9 mouse cellular contexts compared by ENCODE assay signal in genomic region chr7:141469901-141470636, GRCm38 (mm10). TPM values are rescaled to one million over a fixed set of nuclear protein-coding genes. Genes with fewer than 3 reads are reported as not detected.
DNase-seq lines count a peak whose midpoint lies in the region; ATAC-seq and TF ChIP-seq lines count a peak whose summit lies in the region.
"Had no signal": no experiment of that assay in that cellular context is flagged by ENCODE, and none has a peak within 500 bp of the region (broad histone marks: within the 10 kb centered on the region; RNA-seq: fewer than 3 reads in every experiment).

No protein-coding gene starts in this region.

- H3K9me3 ChIP-seq in hindbrain, embryonic 14.5 days (ENCODE audit: control insufficient read depth, low read length): no peaks in the 10 kb centered on the region
- H3K9me3 ChIP-seq in neural tube, embryonic 13.5 days: no peaks in the 10 kb centered on the region
- H3K9me3 ChIP-seq: limb, embryonic 15.5 days had no signal

- H3K4me3 ChIP-seq in gastrocnemius, adult 2 months: peak overlapping the region; percentile 87
- no peak overlapping the region for H3K4me3 ChIP-seq in hindbrain, embryonic 14.5 days (replicated peaks; ENCODE audit: low read length)
- 0 out of 2 replicates have a peak overlapping the region, but pooled peaks have one; percentile 61 for H3K4me3 ChIP-seq in neural tube, embryonic 13.5 days

- H3K4me1 ChIP-seq in hindbrain, embryonic 14.5 days (replicated peaks; ENCODE audit: control insufficient read depth, insufficient read depth, low read length): peaks cover 40% of the 10 kb centered on the region
- peaks cover 63% of the 10 kb centered on the region for H3K4me1 ChIP-seq in neural tube, embryonic 13.5 days (replicated peaks)

- no peak for ATAC-seq in hindbrain, embryonic 14.5 days (ENCODE audit: low FRiP score)
- no peak for ATAC-seq in neural tube, embryonic 13.5 days (ENCODE audit: low read depth)
- no peak for ATAC-seq in granulocyte monocyte progenitor cell, adult 5-6 weeks (replicated peaks; ENCODE audit: poor library complexity, severe bottlenecking)

- TF ChIP-seq CTCF in gastrocnemius, adult 2 months (IDR thresholded peaks at IDR 0.05): no peak

- WGBS in hindbrain, embryonic 14.5 days: 95% methylated on average over 18 of the region's 18 CpGs
- WGBS in neural tube, embryonic 13.5 days: 91% methylated on average over 18 of the region's 18 CpGs

- H3K9ac ChIP-seq in hindbrain, embryonic 14.5 days: peak overlapping the region; percentile 74
- peak overlapping the region; percentile 81 for H3K9ac ChIP-seq in neural tube, embryonic 13.5 days

- peak; percentile 21 for DNase-seq in gastrocnemius, adult 2 months
- no peak for DNase-seq in gastrocnemius, adult 18-20 months (ENCODE audit: low spot score)
- DNase-seq in ovary, postnatal 36 days (ENCODE audit: low spot score): peak; percentile 28
- no peak for DNase-seq in ovary, postnatal 10 days (ENCODE audit: low spot score)
- no peak for DNase-seq in hindbrain, embryonic 14.5 days (ENCODE audit: low spot score)
- DNase-seq in B cell, adult 2 months: no peak

- H3K27ac ChIP-seq in gastrocnemius, adult 2 months: peak overlapping the region; percentile 94
- H3K27ac ChIP-seq in hindbrain, embryonic 14.5 days: no peak overlapping the region
- H3K27ac ChIP-seq in neural tube, embryonic 13.5 days (replicated peaks): 0 out of 2 replicates have a peak overlapping the region, but pooled peaks have one; percentile 94

- intact Hi-C loops in gastrocnemius, adult 2 months (cut with DNase I): no loop called here

- H3K27me3 ChIP-seq in hindbrain, embryonic 14.5 days (ENCODE audit: control insufficient read depth, insufficient read depth, low read length): peaks cover 19% of the 10 kb centered on the region
- peaks cover 20% of the 10 kb centered on the region for H3K27me3 ChIP-seq in neural tube, embryonic 13.5 days

- H3K36me3 ChIP-seq in hindbrain, embryonic 14.5 days (replicated peaks; ENCODE audit: control insufficient read depth, insufficient read depth): peaks cover 31% of the 10 kb centered on the region
- peaks cover 34% of the 10 kb centered on the region for H3K36me3 ChIP-seq in neural tube, embryonic 13.5 days

- peak overlapping the region; percentile 71 for H3K4me2 ChIP-seq in hindbrain, embryonic 14.5 days (replicated peaks)
- H3K4me2 ChIP-seq in neural tube, embryonic 13.5 days: peak overlapping the region; percentile 75

RNA-seq across cellular contexts. Expression of gene Cd151, which starts 2.9 kb away (rescaled TPM):
- total RNA-seq in gastrocnemius, adult 2 months (2021): 10 to 100 TPM; 83.2 to 90.2 TPM
- total RNA-seq in gastrocnemius, adult 18-20 months (2021): 10 to 100 TPM; 82.6 to 90.7 TPM
- polyA plus RNA-seq in hindbrain, embryonic 14.5 days (2014; fragmentation: Nextera tagmentation; extraction: Ambion mirVana): 47.0 and 50.4 TPM in 2 replicates
- 19.1 and 22.7 TPM in 2 replicates for polyA plus RNA-seq in neural tube, embryonic 13.5 days (2015; fragmentation: Nextera tagmentation; extraction: Ambion mirVana)
- 19.2 and 20.0 TPM in 2 replicates for total RNA-seq in granulocyte monocyte progenitor cell, adult 5-6 weeks (2014; fragmentation: Nextera tagmentation)
- 18.4 and 20.4 TPM in 2 replicates for total RNA-seq in granulocyte monocyte progenitor cell, adult 5-6 weeks (2017)

RNA-seq across cellular contexts. Expression of gene Polr2l, which starts 4.9 kb away (rescaled TPM):
- 10 to 100 TPM; 55.5 to 58.8 TPM for total RNA-seq in gastrocnemius, adult 2 months (2021)
- total RNA-seq in gastrocnemius, adult 18-20 months (2021): 10 to 100 TPM; 62.0 to 64.3 TPM
- polyA plus RNA-seq in hindbrain, embryonic 14.5 days (2014; fragmentation: Nextera tagmentation; extraction: Ambion mirVana): 81.9 and 93.0 TPM in 2 replicates
- polyA plus RNA-seq in neural tube, embryonic 13.5 days (2015; fragmentation: Nextera tagmentation; extraction: Ambion mirVana): 79.3 and 85.0 TPM in 2 replicates
- total RNA-seq in granulocyte monocyte progenitor cell, adult 5-6 weeks (2014; fragmentation: Nextera tagmentation): 36.4 and 59.6 TPM in 2 replicates
- 40.9 and 43.5 TPM in 2 replicates for total RNA-seq in granulocyte monocyte progenitor cell, adult 5-6 weeks (2017)

RNA-seq across cellular contexts. Expression of gene Tspan4, which starts 5.0 kb away (rescaled TPM):
- 1 to 10 TPM; 7.6 to 8.2 TPM for total RNA-seq in gastrocnemius, adult 2 months (2021)
- 1 to 10 TPM; 6.6 to 7.1 TPM for total RNA-seq in gastrocnemius, adult 18-20 months (2021)
- polyA plus RNA-seq in hindbrain, embryonic 14.5 days (2014; fragmentation: Nextera tagmentation; extraction: Ambion mirVana): 61.0 and 62.2 TPM in 2 replicates
- 54.3 and 57.1 TPM in 2 replicates for polyA plus RNA-seq in neural tube, embryonic 13.5 days (2015; fragmentation: Nextera tagmentation; extraction: Ambion mirVana)
- total RNA-seq in granulocyte monocyte progenitor cell, adult 5-6 weeks (2014; fragmentation: Nextera tagmentation): 50.4 and 53.8 TPM in 2 replicates
- 42.6 and 44.9 TPM in 2 replicates for total RNA-seq in granulocyte monocyte progenitor cell, adult 5-6 weeks (2017)

RNA-seq across cellular contexts. Expression of gene Cracr2b, which starts 9.2 kb away (rescaled TPM):
- 1 to 10 TPM; 6.1 to 6.3 TPM for total RNA-seq in gastrocnemius, adult 2 months (2021)
- total RNA-seq in gastrocnemius, adult 18-20 months (2021): 1 to 10 TPM; 7.2 to 8.9 TPM
- polyA plus RNA-seq in hindbrain, embryonic 14.5 days (2014; fragmentation: Nextera tagmentation; extraction: Ambion mirVana): 3.7 and 8.1 TPM in 2 replicates
- polyA plus RNA-seq in neural tube, embryonic 13.5 days (2015; fragmentation: Nextera tagmentation; extraction: Ambion mirVana): 5.3 and 9.8 TPM in 2 replicates
- 15.8 and 21.3 TPM in 2 replicates for total RNA-seq in granulocyte monocyte progenitor cell, adult 5-6 weeks (2014; fragmentation: Nextera tagmentation)
- 14.9 and 15.8 TPM in 2 replicates for total RNA-seq in granulocyte monocyte progenitor cell, adult 5-6 weeks (2017)

RNA-seq across cellular contexts. Expression of gene Pnpla2, which starts 15.1 kb away (rescaled TPM):
- total RNA-seq in gastrocnemius, adult 2 months (2021): 100 to 1,000 TPM; 345 to 348 TPM
- 100 to 1,000 TPM; 288 to 309 TPM for total RNA-seq in gastrocnemius, adult 18-20 months (2021)
- 15.3 and 18.4 TPM in 2 replicates for polyA plus RNA-seq in hindbrain, embryonic 14.5 days (2014; fragmentation: Nextera tagmentation; extraction: Ambion mirVana)
- polyA plus RNA-seq in neural tube, embryonic 13.5 days (2015; fragmentation: Nextera tagmentation; extraction: Ambion mirVana): 17.1 and 17.6 TPM in 2 replicates
- total RNA-seq in granulocyte monocyte progenitor cell, adult 5-6 weeks (2014; fragmentation: Nextera tagmentation): 93.9 and 97.0 TPM in 2 replicates
- total RNA-seq in granulocyte monocyte progenitor cell, adult 5-6 weeks (2017): 19.0 and 35.1 TPM in 2 replicates

Comparison
In these comparisons a context has a peak if more than half of its experiments do, and no peak if none do; other contexts are left out.
1. DNase-seq: peak in gastrocnemius, adult 2 months (single experiment) and ovary, postnatal 36 days (single experiment); none in gastrocnemius, adult 18-20 months (single experiment), ovary, postnatal 10 days (single experiment), hindbrain, embryonic 14.5 days (single experiment) and B cell, adult 2 months (0 of 2).
2. RNA of gene Tspan4, which starts 5.0 kb away (total RNA-seq): 42.6 to 53.8 TPM in granulocyte monocyte progenitor cell, adult 5-6 weeks; 7.6 to 8.2 TPM in gastrocnemius, adult 2 months and 6.6 to 7.1 TPM in gastrocnemius, adult 18-20 months; every median in the first group is over 4 times any median in the second.